Mouse (Mus musculus): ENCODE measurements around the gene Top2a. TPM values are rescaled to one million over a fixed set of nuclear protein-coding genes. Genes with fewer than 3 reads are reported as not detected.

Gene Top2a
- polyA plus RNA-seq, 1 experiment from 2014 or later = 33.1 TPM

Other genes with a start within 250 kb of the Top2a start
- 4.9 and 5.6 TPM in 2 replicates for gene Nr1d1, start 248.9 kb downstream of the Top2a start, polyA plus RNA-seq (2015; fragmentation: Nextera tagmentation; extraction: Ambion mirVana)
- 28.2 and 28.6 TPM in 2 replicates for gene Msl1, start 228.7 kb downstream of the Top2a start, polyA plus RNA-seq (2015; fragmentation: Nextera tagmentation; extraction: Ambion mirVana)
- gene Casc3, start 219.3 kb downstream of the Top2a start, polyA plus RNA-seq (2015; fragmentation: Nextera tagmentation; extraction: Ambion mirVana) = 41.7 and 49.2 TPM in 2 replicates
- gene Rapgefl1, start 187.4 kb downstream of the Top2a start, polyA plus RNA-seq (2015; fragmentation: Nextera tagmentation; extraction: Ambion mirVana) = 11.6 and 13.0 TPM in 2 replicates
- 4.1 and 4.2 TPM in 2 replicates for gene Wipf2, start 160.6 kb downstream of the Top2a start, polyA plus RNA-seq (2015; fragmentation: Nextera tagmentation; extraction: Ambion mirVana)
- gene Cdc6, start 116.4 kb downstream of the Top2a start, polyA plus RNA-seq (2015; fragmentation: Nextera tagmentation; extraction: Ambion mirVana) = 4.6 and 6.3 TPM in 2 replicates
- 12.1 and 16.7 TPM in 2 replicates for gene Rara, start 96.4 kb downstream of the Top2a start, polyA plus RNA-seq (2015; fragmentation: Nextera tagmentation; extraction: Ambion mirVana)
- 2.0 and 3.0 TPM in 2 replicates for gene Gjd3, start 41.2 kb downstream of the Top2a start, polyA plus RNA-seq (2015; fragmentation: Nextera tagmentation; extraction: Ambion mirVana)
- 120 and 161 TPM in 2 replicates for gene Igfbp4, start 17.1 kb upstream of the Top2a start, polyA plus RNA-seq (2015; fragmentation: Nextera tagmentation; extraction: Ambion mirVana)
- 0.16 TPM in 2 replicates for gene Tns4, start 65.1 kb upstream of the Top2a start, polyA plus RNA-seq (2015; fragmentation: Nextera tagmentation; extraction: Ambion mirVana)
- not detected in 2 replicates for gene Ccr7, start 130.9 kb upstream of the Top2a start, polyA plus RNA-seq (2015; fragmentation: Nextera tagmentation; extraction: Ambion mirVana)
- gene Smarce1, start 206.8 kb upstream of the Top2a start, polyA plus RNA-seq (2015; fragmentation: Nextera tagmentation; extraction: Ambion mirVana) = 225 and 246 TPM in 2 replicates
- 10.9 and 14.3 TPM in 2 replicates for gene Krt222, start 219.9 kb upstream of the Top2a start, polyA plus RNA-seq (2015; fragmentation: Nextera tagmentation; extraction: Ambion mirVana)

Data from hindbrain, embryonic 16.5 days (tissue).